In the genomic region with DNA sequence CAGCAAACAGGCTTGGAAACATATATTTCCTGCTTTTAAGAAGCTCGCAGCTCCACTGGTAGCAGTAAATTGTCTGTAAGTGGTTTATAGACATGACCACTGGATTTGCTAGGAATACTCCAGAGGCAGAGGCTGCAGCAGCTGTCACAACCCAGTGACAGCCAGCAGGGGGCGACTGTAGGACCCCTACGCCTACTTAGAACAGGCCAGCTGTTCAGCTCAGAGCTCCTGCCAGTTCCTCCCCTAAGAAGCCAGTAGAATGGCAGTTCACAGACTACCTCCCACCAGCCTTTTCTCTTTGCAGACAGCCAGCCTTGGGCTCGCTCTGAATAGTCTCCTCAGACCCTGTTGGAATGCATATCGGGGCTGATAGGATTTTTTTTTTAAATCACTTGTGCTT, we compare ENCODE assay signal across 10 mouse cellular contexts. TPM values are rescaled to one million over a fixed set of nuclear protein-coding genes. Genes with fewer than 3 reads are reported as not detected.
A peak's percentile ranks its signal among the peaks of the same experiment; 100 is the strongest.
DNase-seq lines count a peak whose midpoint lies in the region; ATAC-seq and TF ChIP-seq lines count a peak whose summit lies in the region.
"Had no signal": no experiment of that assay in that cellular context is flagged by ENCODE, and none has a peak within 500 bp of the region (broad histone marks: within the 10 kb centered on the region; RNA-seq: fewer than 3 reads in every experiment).

No protein-coding gene starts in this region.

- H3K36me3 ChIP-seq in E14TG2a.4 (ENCODE audit: insufficient read depth, low read length): no peaks in the 10 kb centered on the region
- H3K36me3 ChIP-seq: stomach, embryonic 15.5 days had no signal

- H3K4me3 ChIP-seq in E14TG2a.4 (replicated peaks; ENCODE audit: low read length): no peak overlapping the region
- H3K4me3 ChIP-seq: stomach, embryonic 15.5 days had no signal

- peak; percentile 84 for DNase-seq in A20 (ENCODE audit: low read depth, low spot score)
- peak; percentile 83 for DNase-seq in embryo, embryonic 10.5 days (ENCODE audit: low spot score)
- peak; percentile 64 to 77 for DNase-seq in heart, postnatal 10 days
- peak; percentile 38 to 72 for DNase-seq in layer of hippocampus, adult 8-10 months (ENCODE audit: low spot score in 2 of 2)
- DNase-seq in lung, postnatal 10 days: peak; percentile 77
- peak; percentile 20 for DNase-seq in retina, adult 2 months (ENCODE audit: low read depth, low spot score)

- no peaks in the 10 kb centered on the region for H3K27me3 ChIP-seq in E14TG2a.4 (ENCODE audit: insufficient read depth, low read length)
- H3K27me3 ChIP-seq: stomach, embryonic 15.5 days had no signal

- peaks cover 7% of the 10 kb centered on the region; the same call in 1 of the 2 replicates for H3K4me1 ChIP-seq in E14TG2a.4 (replicated peaks; ENCODE audit: low read depth, low read length)
- H3K4me1 ChIP-seq: stomach, embryonic 15.5 days had no signal

- no peak for ATAC-seq in inflammation-experienced regulatory T-cells, adult 6 months

- TF ChIP-seq CTCF in E14TG2a.4 (conservative IDR thresholded peaks at IDR 0.05; ENCODE audit: low read length): peak; percentile 22

- no peaks in the 10 kb centered on the region for H3K9me3 ChIP-seq in E14TG2a.4 (ENCODE audit: low read length)
- H3K9me3 ChIP-seq: stomach, embryonic 15.5 days had no signal

- intact Hi-C loops in heart, postnatal 10 days (cut with DNase I): no loop called here

RNA-seq across cellular contexts. Expression of a gene that starts 10.7 kb away (rescaled TPM):
- total RNA-seq in heart, postnatal 10 days (2021): 1 to 10 TPM; 5.9 to 6.6 TPM
- total RNA-seq in layer of hippocampus, adult 8-10 months (2022): 1 to 10 TPM; 2.1 to 2.9 (median 2.6) TPM
- 1 to 10 TPM in 1 of 3 experiments, not detected in 2; 1.0 TPM for polyA plus RNA-seq in inflammation-experienced regulatory T-cells, adult 6 months (2017; shearing (Covaris generic))

RNA-seq across cellular contexts. Expression of a gene that starts 58.4 kb away (rescaled TPM):
- total RNA-seq in heart, postnatal 10 days (2021): under 1 TPM in 1 of 2 experiments, not detected in 1; 0.24 TPM
- total RNA-seq in layer of hippocampus, adult 8-10 months (2022): 100 to 1,000 TPM; 519 to 896 (median 704) TPM
- polyA plus RNA-seq in inflammation-experienced regulatory T-cells, adult 6 months (2017; shearing (Covaris generic)): under 1 TPM in 2 of 3 experiments, not detected in 1; 0.10 to 0.11 TPM

RNA-seq across cellular contexts. Expression of a gene that starts 59.1 kb away (rescaled TPM):
- total RNA-seq in heart, postnatal 10 days (2021): not detected
- total RNA-seq in layer of hippocampus, adult 8-10 months (2022): not detected
- not detected for polyA plus RNA-seq in inflammation-experienced regulatory T-cells, adult 6 months (2017; shearing (Covaris generic))
- polyA plus RNA-seq: heart, embryonic 14.5 days; stomach, embryonic 15.5 days had no signal

Comparison
In these comparisons a context has a peak if more than half of its experiments do, and no peak if none do; other contexts are left out.
1. DNase-seq: peak in every context shown above with its lines; median percentile 84 in A20; 83 in embryo, embryonic 10.5 days; 77 in lung, postnatal 10 days; 70 in heart, postnatal 10 days; 55 in layer of hippocampus, adult 8-10 months; 20 in retina, adult 2 months.
2. RNA of a gene that starts 58.4 kb away (total RNA-seq): 519 to 896 TPM in layer of hippocampus, adult 8-10 months; 0.24 TPM in heart, postnatal 10 days; every median in the first group is over 100 times any median in the second.